Mouse (Mus musculus) G1E-ER4 (cell line): Measurements from ENCODE around the gene Tex19.1. TPM values are rescaled to one million over a fixed set of nuclear protein-coding genes. Genes with fewer than 3 reads are reported as not detected.

ENCODE experiments used
- GATA1 ChIP-seq: IDR thresholded peaks from one replicate; pipeline ENCODE4 v1.8.0; 2012; ENCODE audit warnings: low read length, inconsistent platforms
- polyA plus RNA-seq: library from polyadenylated mRNA; stranded (reverse); fragments of >175 nt; gene quantifications from 2 replicates; pipeline ENCODE4 v1.2.3, GENCODE M21; 2012

The Tex19.1 gene
- polyA plus RNA-seq, 1 experiment, result not detected

- no peak for TF ChIP-seq GATA1
Measured at GRCm38 (mm10) chr11:121189681-121190080, 43.7 kb downstream of the Tex19.1 start.

- TF ChIP-seq GATA1, result no peak
Measured at GRCm38 (mm10) chr11:121192742-121193141, 46.8 kb downstream of the Tex19.1 start.

GRCm38 (mm10) chr11:121193415-121193814 is 47.5 kb downstream of the Tex19.1 start:
- TF ChIP-seq GATA1, result no peak

Other genes starting within 250 kb of the Tex19.1 start
- 2.1 and 2.3 TPM in 2 replicates for gene Ccdc57, start 213.3 kb upstream of the Tex19.1 start, polyA plus RNA-seq
- gene Slc16a3, start 197.7 kb upstream of the Tex19.1 start, polyA plus RNA-seq, result 0.93 and 1.6 TPM in 2 replicates
- gene Csnk1d, start 154.8 kb upstream of the Tex19.1 start, polyA plus RNA-seq, result 195 and 204 TPM in 2 replicates
- gene Cd7, start 106.7 kb upstream of the Tex19.1 start, polyA plus RNA-seq, result not detected in 2 replicates
- gene Sectm1b, start 82.6 kb upstream of the Tex19.1 start, polyA plus RNA-seq, result not detected in 2 replicates
- gene Sectm1a, start 64.9 kb upstream of the Tex19.1 start, polyA plus RNA-seq, result not detected in 2 replicates
- gene Tex19.2, start 27.5 kb upstream of the Tex19.1 start, polyA plus RNA-seq, result 25.6 and 26.1 TPM in 2 replicates
- not detected in 2 replicates for gene Uts2r, start 14.1 kb downstream of the Tex19.1 start, polyA plus RNA-seq
- 2.9 and 3.4 TPM in 2 replicates for gene Hexdc, start 58.3 kb downstream of the Tex19.1 start, polyA plus RNA-seq
- gene Ogfod3, start 58.6 kb downstream of the Tex19.1 start, polyA plus RNA-seq, result 5.2 and 6.2 TPM in 2 replicates
- gene Cybc1, start 83.2 kb downstream of the Tex19.1 start, polyA plus RNA-seq, result 6.8 and 9.7 TPM in 2 replicates
- 5.0 and 11.1 TPM in 2 replicates for gene Narf, start 91.1 kb downstream of the Tex19.1 start, polyA plus RNA-seq
- 37.0 and 41.6 TPM in 2 replicates for gene Foxk2, start 113.8 kb downstream of the Tex19.1 start, polyA plus RNA-seq
- 15.8 and 24.0 TPM in 2 replicates for gene Wdr45b, start 208.3 kb downstream of the Tex19.1 start, polyA plus RNA-seq
- gene Rab40b, start 242.1 kb downstream of the Tex19.1 start, polyA plus RNA-seq, result not detected in 2 replicates